Mouse (Mus musculus) CH12F3 (cell line): ENCODE data around the gene Aim2.
"Not testable (repeated sequence)": the region's sequence is repeated elsewhere in the genome, so short reads cannot be mapped to it uniquely, and the experiment has no call there.

Source experiments
- in situ Hi-C: fragments of 300-500 bp; cut with MboI; formaldehyde crosslinking; loops from 2 replicates; pipeline ENCODE4 v1.14.3; 2020; ENCODE audit warnings: low sequenced_read_pairs

Gene Aim2

DNA sequence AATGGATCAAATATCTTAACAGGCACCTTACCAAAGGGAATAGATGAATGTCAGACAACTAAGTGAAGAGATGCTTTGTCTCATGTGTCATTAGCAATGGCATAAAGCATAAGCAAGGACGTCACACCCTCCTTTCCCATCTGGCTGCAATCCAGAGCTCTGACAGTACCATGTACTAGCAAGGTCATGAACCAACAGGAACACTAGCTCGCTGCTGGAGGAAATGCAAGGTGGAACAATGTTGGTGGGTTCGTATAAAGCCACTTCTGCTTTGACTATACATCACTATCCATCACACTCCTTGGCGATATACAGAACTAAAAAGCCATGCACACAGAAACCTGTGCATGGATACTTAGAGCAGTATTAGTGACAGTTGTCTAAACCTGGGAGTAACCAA, 96.4 kb downstream of the Aim2 start:
- in situ Hi-C loops: no loop called here

- in situ Hi-C loops: loop anchor here (25.0 kb wide), 2 partner anchors 637 to 1012 kb away; partner anchors contain the start of genes Olfr427 and Olfr429
Measured at GRCm38 (mm10) chr1:173450621-173451020, 99.9 kb downstream of the Aim2 start.

- in situ Hi-C loops: loop anchor here (25.0 kb wide), 2 partner anchors 636 to 1011 kb away; partner anchors contain the start of genes Olfr427 and Olfr429
Measured at GRCm38 (mm10) chr1:173451665-173452064, 101.0 kb downstream of the Aim2 start.

GRCm38 (mm10) chr1:173456139-173456754, 105.6 kb downstream of the Aim2 start:
- in situ Hi-C loops: loop anchor here (25.0 kb wide), 2 partner anchors 631 to 1006 kb away; partner anchors contain the start of genes Olfr427 and Olfr429

DNA sequence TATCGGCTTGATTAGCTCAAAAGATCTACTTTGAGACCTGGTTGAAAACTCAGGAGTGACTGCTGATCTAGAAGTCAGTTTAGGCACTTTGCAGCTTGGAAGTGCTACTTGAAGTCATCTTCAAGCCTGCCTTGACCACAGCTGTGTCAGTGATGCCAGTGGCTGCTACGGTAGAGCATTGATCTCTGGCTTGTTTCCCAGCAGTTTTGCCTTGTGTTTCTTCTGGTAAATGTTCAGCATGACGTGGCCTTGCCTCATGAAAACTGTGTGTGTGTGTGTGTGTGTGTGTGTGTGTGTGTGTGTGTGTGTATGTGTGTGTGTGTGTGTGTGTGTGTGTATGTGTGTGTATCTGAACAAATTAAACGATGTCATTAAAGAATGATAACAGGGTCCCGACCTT, 106.1 kb downstream of the Aim2 start:
- in situ Hi-C loops: loop anchor here (25.0 kb wide), 2 partner anchors 631 to 1006 kb away; partner anchors contain the start of genes Olfr427 and Olfr429

- in situ Hi-C loops: not testable (repeated sequence)
Measured at GRCm38 (mm10) chr1:173480399-173481181, 129.9 kb downstream of the Aim2 start.

GRCm38 (mm10) chr1:173481182-173481574, 130.5 kb downstream of the Aim2 start:
- in situ Hi-C loops: not testable (repeated sequence)

- in situ Hi-C loops: not testable (repeated sequence)
Measured at GRCm38 (mm10) chr1:173490812-173491480, 140.3 kb downstream of the Aim2 start, which contains the start of gene Ifi206. Gene Ifi206, minus strand, starts transcription at chr1:173491041.

- in situ Hi-C loops: not testable (repeated sequence)
Measured at GRCm38 (mm10) chr1:173491483-173491882, 140.8 kb downstream of the Aim2 start.

GRCm38 (mm10) chr1:173510595-173510994, 159.9 kb downstream of the Aim2 start:
- in situ Hi-C loops: not testable (repeated sequence)
